16 mouse cellular contexts compared by ENCODE assay signal in the genomic region with DNA sequence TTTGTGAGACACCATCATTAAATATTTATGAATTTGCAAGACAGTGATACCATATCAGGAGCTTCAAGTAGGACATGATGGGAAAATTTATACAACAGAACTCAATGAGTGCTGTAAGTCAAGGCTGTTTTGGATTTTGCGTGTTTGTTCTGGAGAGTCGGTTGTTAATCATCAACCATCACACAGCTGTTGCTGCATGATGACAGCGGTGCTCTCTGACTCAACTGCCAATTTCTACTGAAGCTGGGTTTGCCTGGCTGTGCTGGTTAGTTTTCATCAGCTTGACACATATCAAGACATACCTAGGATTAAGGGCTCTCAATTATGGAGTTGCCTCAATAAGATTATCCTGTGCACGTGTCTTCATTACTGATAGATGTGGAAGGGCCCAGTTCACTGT. TPM values are rescaled to one million over a fixed set of nuclear protein-coding genes. Genes with fewer than 3 reads are reported as not detected.
"Had no signal": no experiment of that assay in that cellular context is flagged by ENCODE, and none has a peak within 500 bp of the region (broad histone marks: within the 10 kb centered on the region; RNA-seq: fewer than 3 reads in every experiment).

No protein-coding gene starts in this region.

- ATAC-seq: lung, postnatal 0 days had no signal

- H3K9me3 ChIP-seq: limb, embryonic 13.5 days; midbrain, embryonic 10.5 days; neural tube, embryonic 12.5 days had no signal

- H3K36me3 ChIP-seq: limb, embryonic 13.5 days; midbrain, embryonic 10.5 days; neural tube, embryonic 12.5 days had no signal

- H3K9ac ChIP-seq: limb, embryonic 13.5 days; neural tube, embryonic 12.5 days had no signal

- H3K4me3 ChIP-seq: limb, embryonic 13.5 days; midbrain, embryonic 10.5 days; neural tube, embryonic 12.5 days had no signal

- H3K27ac ChIP-seq: limb, embryonic 13.5 days; midbrain, embryonic 10.5 days; neural tube, embryonic 12.5 days had no signal

- DNase-seq: kidney, adult 11 months; layer of hippocampus, adult 9-11 months; layer of hippocampus, postnatal 36 days; left cerebral cortex, postnatal 4 days; lung, adult 2 months; lung, postnatal 36 days; midbrain, embryonic 14.5 days; retina, postnatal 1 day; right cerebral cortex, postnatal 25 days; thymus, postnatal 36 days had no signal

- H3K4me1 ChIP-seq: limb, embryonic 13.5 days; midbrain, embryonic 10.5 days; neural tube, embryonic 12.5 days had no signal

- H3K27me3 ChIP-seq: limb, embryonic 13.5 days; neural tube, embryonic 12.5 days had no signal

- H3K4me2 ChIP-seq: limb, embryonic 13.5 days; neural tube, embryonic 12.5 days had no signal

RNA-seq across cellular contexts. Expression of a gene that starts 41.1 kb away (rescaled TPM):
- total RNA-seq: megakaryocyte progenitor cell, adult 5-6 weeks; neutrophil, adult 5-6 weeks had no signal
- polyA plus RNA-seq: lung, adult 2 months had no signal
